Mouse (Mus musculus) stomach, postnatal 0 days (tissue): Measurements from ENCODE around the gene Mbnl2.

Source experiments
- CTCF ChIP-seq: IDR thresholded peaks from 2 replicates; pipeline ENCODE4 v1.5.1; 2016; ENCODE audit warnings: antibody characterized with exemption, low read depth, mild to moderate bottlenecking, moderate library complexity
- EP300 ChIP-seq: optimal IDR thresholded peaks from 2 replicates; pipeline ENCODE3; 2016; ENCODE audit warnings: antibody characterized with exemption

GRCm38 (mm10) chr14:120296231-120297006, 20.9 kb downstream of the Mbnl2 start:
- TF ChIP-seq CTCF (no peak), EP300 (no peak)
